Mouse (Mus musculus) right cerebral cortex, postnatal 36 days (tissue): Measurements from ENCODE around the gene Zfp503.

Experiments
- DNase-seq, 2 experiments: peaks; one replicate each; pipeline ENCODE4 v3.0.0; 2022; ENCODE audit warnings: low spot score in 2 of 2, mixed read lengths in 1 of 2

The Zfp503 gene

GRCm38 (mm10) chr14:21993251-21994060 lies 4.1 kb upstream of the Zfp503 start:
- DNase-seq, result no peak

GRCm38 (mm10) chr14:21992321-21992885 lies 3.0 kb upstream of the Zfp503 start:
- DNase-seq, result no peak

- no peak for DNase-seq
Measured at GRCm38 (mm10) chr14:21991856-21992255, 2.5 kb upstream of the Zfp503 start.

- DNase-seq, result no peak
Measured at GRCm38 (mm10) chr14:21991251-21991780, 1.9 kb upstream of the Zfp503 start.

- no peak for DNase-seq
Measured at GRCm38 (mm10) chr14:21990321-21991021, 1.1 kb upstream of the Zfp503 start.

GRCm38 (mm10) chr14:21988577-21989290 lies 667 bp downstream of the Zfp503 start:
- DNase-seq, result no peak

GRCm38 (mm10) chr14:21987660-21988576 lies 1.5 kb downstream of the Zfp503 start:
- DNase-seq, result peak; percentile 87 to 91

- no peak for DNase-seq
Measured at GRCm38 (mm10) chr14:21986733-21987659, 2.4 kb downstream of the Zfp503 start.

GRCm38 (mm10) chr14:21985981-21986732 lies 3.2 kb downstream of the Zfp503 start:
- peak; percentile 71 to 81 for DNase-seq

- no peak for DNase-seq
Measured at GRCm38 (mm10) chr14:21985426-21985931, 3.9 kb downstream of the Zfp503 start.

GRCm38 (mm10) chr14:21984757-21985425 lies 4.5 kb downstream of the Zfp503 start:
- no peak for DNase-seq

GRCm38 (mm10) chr14:21983950-21984730 lies 5.3 kb downstream of the Zfp503 start:
- no peak for DNase-seq

GRCm38 (mm10) chr14:21983311-21983949 lies 6.0 kb downstream of the Zfp503 start:
- DNase-seq, result no peak

GRCm38 (mm10) chr14:21982592-21983310 lies 6.7 kb downstream of the Zfp503 start:
- DNase-seq, result no peak

- DNase-seq, result no peak
Measured at GRCm38 (mm10) chr14:21982096-21982591, 7.3 kb downstream of the Zfp503 start.

GRCm38 (mm10) chr14:21981462-21981861 lies 7.9 kb downstream of the Zfp503 start:
- DNase-seq, result no peak
